Mouse (Mus musculus): Measurements from ENCODE around the gene Vti1a.

Gene Vti1a

GRCm38 (mm10) chr19:55316109-55316714 lies at the start of gene Vti1a:
TSS of gene Vti1a (plus strand) at chr19:55316295.
- DNase-seq (ENCODE audit: low spot score in 2 of 2), result peak; percentile 78 to 85

- no peak for DNase-seq (ENCODE audit: low spot score in 2 of 2)
These were observed 49.3 kb upstream of the Vti1a start for GRCm38 (mm10) chr19:55266786-55267185.

- DNase-seq (ENCODE audit: low spot score in 2 of 2), result no peak
These were observed 47.9 kb upstream of the Vti1a start for GRCm38 (mm10) chr19:55268150-55268549.

- no peak for DNase-seq (ENCODE audit: low spot score in 2 of 2)
These were observed 47.0 kb upstream of the Vti1a start for GRCm38 (mm10) chr19:55269051-55269450.

GRCm38 (mm10) chr19:55271448-55271847 lies 44.6 kb upstream of the Vti1a start:
- DNase-seq (ENCODE audit: low spot score in 2 of 2), result no peak

- DNase-seq (ENCODE audit: low spot score in 2 of 2), result no peak
These were observed 42.8 kb upstream of the Vti1a start for GRCm38 (mm10) chr19:55273340-55273739.

GRCm38 (mm10) chr19:55276100-55276499 lies 40.0 kb upstream of the Vti1a start:
- DNase-seq (ENCODE audit: low spot score in 2 of 2), result no peak

GRCm38 (mm10) chr19:55276770-55277169 lies 39.3 kb upstream of the Vti1a start:
- no peak for DNase-seq (ENCODE audit: low spot score in 2 of 2)

GRCm38 (mm10) chr19:55284093-55284492 lies 32.0 kb upstream of the Vti1a start:
- no peak for DNase-seq (ENCODE audit: low spot score in 2 of 2)

- DNase-seq (ENCODE audit: low spot score in 2 of 2), result no peak
These were observed 30.1 kb upstream of the Vti1a start for GRCm38 (mm10) chr19:55286034-55286433.

- DNase-seq (ENCODE audit: low spot score in 2 of 2), result no peak
These were observed 27.1 kb upstream of the Vti1a start for GRCm38 (mm10) chr19:55288974-55289373.

GRCm38 (mm10) chr19:55290621-55291270 lies 25.3 kb upstream of the Vti1a start:
- no peak for DNase-seq (ENCODE audit: low spot score in 2 of 2)

- DNase-seq (ENCODE audit: low spot score in 2 of 2), result no peak
These were observed 23.8 kb upstream of the Vti1a start for GRCm38 (mm10) chr19:55292210-55292850.

GRCm38 (mm10) chr19:55293175-55293574 lies 22.9 kb upstream of the Vti1a start:
- DNase-seq (ENCODE audit: low spot score in 2 of 2), result no peak

GRCm38 (mm10) chr19:55295075-55295474 lies 21.0 kb upstream of the Vti1a start:
- no peak for DNase-seq (ENCODE audit: low spot score in 2 of 2)

- DNase-seq (ENCODE audit: low spot score in 2 of 2), result no peak
These were observed 20.5 kb upstream of the Vti1a start for GRCm38 (mm10) chr19:55295556-55295955.

- no peak for DNase-seq (ENCODE audit: low spot score in 2 of 2)
These were observed 19.8 kb upstream of the Vti1a start for GRCm38 (mm10) chr19:55296301-55296700.

- DNase-seq (ENCODE audit: low spot score in 2 of 2), result no peak
These were observed 18.6 kb upstream of the Vti1a start for GRCm38 (mm10) chr19:55297489-55297888.

- DNase-seq (ENCODE audit: low spot score in 2 of 2), result no peak
These were observed 18.1 kb upstream of the Vti1a start for GRCm38 (mm10) chr19:55297961-55298360.

- DNase-seq (ENCODE audit: low spot score in 2 of 2), result no peak
These were observed 16.7 kb upstream of the Vti1a start for GRCm38 (mm10) chr19:55299378-55299777.

- no peak for DNase-seq (ENCODE audit: low spot score in 2 of 2)
These were observed 15.6 kb upstream of the Vti1a start for GRCm38 (mm10) chr19:55300525-55300924.

GRCm38 (mm10) chr19:55305024-55305423 lies 11.1 kb upstream of the Vti1a start:
- no peak for DNase-seq (ENCODE audit: low spot score in 2 of 2)

- DNase-seq (ENCODE audit: low spot score in 2 of 2), result no peak
These were observed 4.2 kb upstream of the Vti1a start for GRCm38 (mm10) chr19:55311874-55312273.
